Comparison of ENCODE assay signal across 8 mouse cellular contexts in genomic region chr1:138136373-138136779, GRCm38 (mm10). TPM values are rescaled to one million over a fixed set of nuclear protein-coding genes. Genes with fewer than 3 reads are reported as not detected.
DNase-seq lines count a peak whose midpoint lies in the region; ATAC-seq lines count a peak whose summit lies in the region.

No protein-coding gene starts in this region.

- peak overlapping the region; percentile 33; the same call in 1 of the 2 replicates for H3K4me2 ChIP-seq in intestine, embryonic 15.5 days (replicated peaks)

- no peaks in the 10 kb centered on the region for H3K9me3 ChIP-seq in intestine, embryonic 15.5 days

- 51% methylated on average over 17 of the region's 17 CpGs for whole genome bisulfite sequencing in intestine, embryonic 15.5 days
- WGBS in macrophage (ENCODE audit: missing documents) = under 1% methylated on average over 17 of the region's 17 CpGs

- H3K9ac ChIP-seq in intestine, embryonic 15.5 days = no peak overlapping the region

- intact Hi-C loops in left cerebral cortex, postnatal 10 days (cut with DNase I) = loop anchor here (10.0 kb wide), 1 partner anchor 158 kb away; no protein-coding TSS in a partner anchor

- DNase-seq in R1 (ENCODE audit: low read depth, low spot score) (peak; percentile 50), adipocyte (ENCODE audit: low spot score) (no peak)
- DNase-seq in gastrocnemius, adult 8-10 months (ENCODE audit: low spot score in 2 of 2) = peak; percentile 3 to 8
- DNase-seq in left cerebral cortex, postnatal 10 days (ENCODE audit: extremely low spot score in 1 of 2, low spot score in 2 of 2) = peak; percentile 48 to 77
- peak; percentile 73 for DNase-seq in right cerebral cortex, adult 18-20 months

- peaks cover 96% of the 10 kb centered on the region for H3K79me2 ChIP-seq in macrophage (ENCODE audit: inconsistent target)

- no peaks in the 10 kb centered on the region for H3K27me3 ChIP-seq in intestine, embryonic 15.5 days (replicated peaks)

- ATAC-seq in common myeloid progenitor, adult 5-6 weeks (replicated peaks; ENCODE audit: low read depth, poor library complexity, severe bottlenecking) = peak; percentile 94
- ATAC-seq in intestine, embryonic 15.5 days = no peak

- H3K4me3 ChIP-seq in intestine, embryonic 15.5 days (replicated peaks) = no peak overlapping the region
- H3K4me3 ChIP-seq in macrophage (ENCODE audit: inconsistent target) = peak overlapping the region; percentile 7; the same call in 1 of the 2 replicates

- no peak overlapping the region for H3K27ac ChIP-seq in intestine, embryonic 15.5 days
- H3K27ac ChIP-seq in macrophage = peak overlapping the region; percentile 86

- no peaks in the 10 kb centered on the region for H3K4me1 ChIP-seq in intestine, embryonic 15.5 days (replicated peaks)

- H3K36me3 ChIP-seq in intestine, embryonic 15.5 days = no peaks in the 10 kb centered on the region
- H3K36me3 ChIP-seq in macrophage (ENCODE audit: inconsistent target) = 0 out of 2 replicates have a peak, but pooled peaks cover 9% of the 10 kb centered on the region

RNA-seq across cellular contexts. Expression of gene Ptprc, which starts 39.1 kb away (rescaled TPM):
- 219 and 223 TPM in 2 replicates for total RNA-seq in common myeloid progenitor, adult 5-6 weeks (2017)
- total RNA-seq in gastrocnemius, adult 8-10 months (2022) = 1 to 10 TPM in 1 of 4 experiments, under 1 TPM in 3; 0.53 to 1.1 (median 0.90) TPM
- 5.5 and 6.3 TPM in 2 replicates for polyA plus RNA-seq in intestine, embryonic 15.5 days (2015; fragmentation: Nextera tagmentation; extraction: Ambion mirVana)
- total RNA-seq in left cerebral cortex, postnatal 10 days (2021) = 1 to 10 TPM; 2.3 to 2.7 TPM
- 1,000 to 10,000 TPM in 25 of 26 experiments, 100 to 1,000 TPM in 1; 921 to 3,220 (median 1,884) TPM for total RNA-seq in macrophage (2018; cell fraction: chromatin; rRNA removed)
- total RNA-seq in macrophage (2018; cell fraction: cytosol; rRNA removed) = 100 to 1,000 TPM; 188 to 418 (median 295) TPM
- total RNA-seq in macrophage (2018; cell fraction: nucleus; rRNA removed) = 1,000 to 10,000 TPM in 25 of 26 experiments, 100 to 1,000 TPM in 1; 684 to 2,114 (median 1,348) TPM
- polyA plus RNA-seq in macrophage (2018) = 131 to 243 TPM (median 195 TPM) in 3 replicates

Comparison
In these comparisons a context has a peak if more than half of its experiments do, and no peak if none do; other contexts are left out.
1. RNA of gene Ptprc, which starts 39.1 kb away (total RNA-seq): 219 to 223 TPM in common myeloid progenitor, adult 5-6 weeks; 2.3 to 2.7 TPM in left cerebral cortex, postnatal 10 days and 0.53 to 1.1 TPM in gastrocnemius, adult 8-10 months; every median in the first group is over 10 times any median in the second.